Mouse (Mus musculus) frontal cortex, postnatal 36 days (tissue): ENCODE measurements around the gene Pou6f1.

Experiments used
- DNase-seq, 2 experiments: peaks; one replicate each; pipeline ENCODE4 v3.0.0; 2022; ENCODE audit warnings: low spot score in 2 of 2

Gene Pou6f1

DNA sequence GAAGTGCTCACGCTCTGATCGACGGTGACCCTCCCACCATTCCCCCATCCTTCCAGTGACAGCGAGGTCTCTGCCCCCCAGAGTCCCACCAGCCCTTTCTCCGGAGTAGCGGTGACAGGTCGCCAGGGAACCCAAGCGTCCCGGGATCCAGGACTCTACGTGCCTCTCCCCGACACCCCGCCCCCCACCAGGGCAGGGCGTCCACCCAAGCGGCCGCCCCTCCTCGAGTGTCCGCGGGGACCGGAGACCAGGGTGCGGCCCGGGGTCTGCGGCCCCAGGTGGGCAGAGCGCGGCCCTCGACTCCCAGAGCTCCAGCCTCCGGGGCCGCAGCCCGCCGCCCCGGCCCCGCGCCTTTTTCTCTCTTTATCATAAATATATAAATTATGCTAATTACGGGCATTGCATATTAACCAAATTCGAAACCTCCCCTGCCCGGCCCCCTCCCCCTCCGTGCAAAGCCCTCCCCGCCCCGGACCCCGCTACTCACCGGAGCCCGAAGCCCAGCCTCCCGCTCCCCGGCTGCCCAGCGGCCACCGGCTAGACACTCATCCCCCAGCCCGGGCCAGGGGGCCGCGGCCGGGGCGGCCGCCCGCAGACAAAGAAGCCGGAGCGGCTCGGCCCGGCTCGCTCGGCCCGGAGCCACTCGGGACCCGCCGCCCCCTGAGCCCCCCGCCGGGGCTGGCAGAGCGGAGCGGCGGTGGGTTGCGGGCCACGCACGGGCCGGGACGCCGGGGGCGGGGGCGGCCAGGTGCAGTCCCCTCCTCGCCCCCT lies at the start of gene Pou6f1:
Gene Pou6f1, minus strand, starts transcription at position 709 of the 771 bp plus-strand sequence.
- DNase-seq = peak; percentile 40 to 43

DNA sequence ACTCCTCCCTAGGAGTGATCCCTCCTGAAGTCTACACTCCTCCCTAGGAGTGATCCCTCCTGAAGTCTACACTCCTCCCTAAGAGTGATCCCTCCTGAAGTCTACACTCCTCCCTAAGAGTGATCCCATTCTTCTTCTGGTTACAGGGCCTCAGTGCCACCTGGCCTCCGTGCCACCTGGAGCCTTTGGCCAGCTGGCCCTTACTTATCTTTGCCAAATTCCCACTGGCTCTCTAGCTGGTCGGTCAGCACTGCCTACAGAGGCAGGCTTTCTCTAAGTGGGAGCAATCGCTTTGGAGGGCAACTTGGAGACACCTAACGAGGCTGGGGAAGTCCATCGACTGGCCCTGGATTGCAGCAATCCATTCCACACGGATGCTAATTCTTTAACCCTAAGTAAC lies 46.4 kb upstream of the Pou6f1 start:
- no peak for DNase-seq

DNA sequence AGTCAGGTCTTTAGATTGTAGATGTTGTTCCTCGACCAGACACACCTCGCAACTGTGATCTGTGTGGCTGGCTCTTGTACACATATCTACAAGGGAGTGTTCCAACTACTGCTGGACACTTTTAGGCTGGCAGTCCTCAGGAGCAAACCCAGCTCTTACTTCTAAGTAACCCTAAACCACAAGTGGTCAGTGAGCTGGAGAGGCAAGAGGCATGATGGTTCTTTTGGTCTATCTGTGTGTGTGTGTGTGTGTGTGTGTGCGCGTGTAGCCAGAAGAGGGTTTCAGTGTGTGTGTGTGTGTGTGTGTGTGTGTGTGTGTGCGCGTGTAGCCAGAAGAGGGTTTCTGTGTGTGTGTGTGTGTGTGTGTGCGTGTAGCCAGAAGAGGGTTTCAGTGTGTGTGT lies 42.7 kb upstream of the Pou6f1 start:
- no peak for DNase-seq

DNA sequence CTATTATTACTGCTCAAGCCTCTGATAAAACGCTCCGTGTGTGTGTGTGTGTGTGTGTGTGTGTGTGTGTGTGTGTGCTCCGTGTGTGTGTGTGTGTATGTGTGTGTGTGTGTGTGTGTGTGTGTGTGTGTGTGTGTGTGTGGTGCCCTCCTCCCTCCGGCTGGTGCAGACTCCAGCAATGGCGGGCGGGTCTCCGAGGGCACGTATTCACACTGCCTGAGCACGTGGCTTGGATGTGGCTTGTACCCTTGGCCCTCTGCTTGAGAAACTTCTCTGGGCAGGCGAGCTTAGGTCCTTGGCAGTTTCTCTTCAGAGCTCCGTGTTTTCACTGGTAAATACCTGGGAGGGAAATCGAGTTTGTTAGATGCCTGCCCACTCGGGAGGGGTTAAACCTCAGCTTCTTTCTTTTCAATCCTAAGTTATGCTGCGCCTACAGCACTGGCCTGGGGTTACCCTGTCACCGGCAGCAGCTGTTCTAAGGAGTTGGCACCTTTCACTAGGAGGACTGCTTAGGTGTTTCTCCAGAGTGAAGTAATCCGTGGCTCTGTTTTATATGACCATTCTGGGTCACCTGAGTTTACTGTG lies 41.5 kb upstream of the Pou6f1 start:
- DNase-seq = no peak

DNA sequence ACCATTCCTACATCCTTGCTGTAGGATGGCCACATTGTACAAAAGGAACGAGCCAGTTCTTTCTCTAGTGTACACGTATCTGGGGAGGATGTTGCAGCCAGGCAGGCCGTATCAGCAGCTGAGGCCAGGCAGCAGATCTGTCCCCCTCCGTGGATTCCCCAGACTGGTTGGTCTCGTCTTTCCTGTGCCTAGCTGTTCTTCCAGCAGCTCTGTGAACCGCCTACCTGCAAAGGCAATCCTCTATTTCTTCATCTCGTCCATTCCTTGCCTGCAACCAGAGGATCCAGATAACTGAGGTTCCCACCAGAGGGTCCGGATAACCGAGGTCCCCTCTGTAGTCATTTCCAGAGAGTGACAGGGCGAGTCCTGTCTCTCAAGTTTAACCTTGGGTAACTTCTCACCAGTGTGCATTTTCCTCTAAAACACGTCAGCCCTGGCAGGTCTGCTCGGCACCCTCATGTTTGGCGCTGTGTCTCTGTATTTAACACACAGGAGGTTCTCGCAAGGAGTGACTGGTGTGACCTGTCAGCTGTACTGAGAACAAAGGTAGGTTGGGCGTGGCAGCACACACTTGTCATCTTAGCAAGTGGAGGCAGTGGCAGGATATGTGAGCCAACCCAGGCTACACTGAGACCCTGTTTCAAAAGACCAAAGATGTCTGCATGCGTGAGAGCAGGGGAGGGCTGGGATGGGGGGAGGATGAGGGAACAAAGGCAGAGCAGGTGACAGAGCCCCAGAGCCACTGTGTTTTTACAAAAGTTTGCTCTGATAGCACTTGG lies 40.4 kb upstream of the Pou6f1 start:
- DNase-seq = no peak

DNA sequence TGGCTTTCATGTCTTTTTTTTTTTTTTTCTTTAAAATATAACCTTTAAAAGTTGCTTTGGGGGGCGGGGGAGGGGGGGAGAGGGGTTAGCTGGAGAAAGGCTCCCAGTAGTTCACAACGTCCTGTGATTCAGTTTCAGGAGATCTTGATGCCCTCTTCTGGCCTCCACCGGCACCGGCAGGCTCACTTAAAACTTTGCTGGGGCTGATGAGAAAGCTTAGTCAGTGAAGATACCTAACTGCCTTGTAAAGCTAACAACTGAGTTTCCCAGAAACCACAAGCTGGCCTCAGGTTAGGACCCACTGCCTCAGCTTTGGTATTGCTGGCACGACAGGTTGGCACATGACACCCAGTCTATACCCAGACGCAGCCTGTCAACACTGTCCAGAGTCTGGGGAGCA lies 37.9 kb upstream of the Pou6f1 start:
- peak in 1 of 2 experiments; percentile 32 for DNase-seq

DNA sequence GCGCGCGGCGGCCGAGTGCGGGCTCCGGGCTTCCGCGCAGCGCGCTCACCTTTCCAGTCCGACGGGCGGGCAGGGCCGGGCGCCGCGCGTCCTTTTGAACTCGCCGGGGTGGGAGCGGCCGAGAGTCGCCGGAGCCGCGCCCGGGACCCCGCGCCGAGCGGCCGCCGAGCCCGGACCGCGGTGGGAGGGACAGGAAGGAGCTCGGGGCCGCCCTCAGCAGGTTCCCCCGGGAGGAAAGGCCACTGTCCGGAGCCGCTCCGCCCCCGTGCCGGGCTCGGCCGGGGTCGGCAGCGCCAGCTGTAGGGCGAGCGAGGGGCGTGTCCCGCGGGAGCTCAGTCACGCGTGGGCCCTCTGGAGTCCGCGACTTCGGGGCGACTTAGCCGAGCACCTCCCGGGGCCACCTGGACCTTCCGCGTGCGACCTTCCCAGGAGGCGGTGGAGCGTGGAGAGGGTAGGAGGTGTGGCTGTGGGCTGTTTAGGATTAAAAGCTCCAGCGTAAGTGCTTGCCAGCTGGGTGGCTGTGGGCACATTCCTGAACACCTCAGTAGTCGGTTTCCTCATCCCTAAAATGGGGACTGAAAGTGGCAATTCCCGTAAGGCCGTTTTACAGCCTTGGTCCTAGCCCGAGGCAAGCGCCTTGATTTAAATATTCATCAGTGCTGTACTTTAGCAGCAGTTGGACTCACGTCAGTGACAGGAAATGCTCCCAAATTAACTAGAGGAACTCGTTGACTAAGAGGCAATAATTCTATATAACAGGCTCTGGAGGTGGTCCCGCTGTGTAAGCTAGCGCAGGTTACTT lies 37.1 kb upstream of the Pou6f1 start, which contains the start of gene Smagp:
Gene Smagp, minus strand, starts transcription at position 241 of the 802 bp plus-strand sequence.
- DNase-seq = no peak

DNA sequence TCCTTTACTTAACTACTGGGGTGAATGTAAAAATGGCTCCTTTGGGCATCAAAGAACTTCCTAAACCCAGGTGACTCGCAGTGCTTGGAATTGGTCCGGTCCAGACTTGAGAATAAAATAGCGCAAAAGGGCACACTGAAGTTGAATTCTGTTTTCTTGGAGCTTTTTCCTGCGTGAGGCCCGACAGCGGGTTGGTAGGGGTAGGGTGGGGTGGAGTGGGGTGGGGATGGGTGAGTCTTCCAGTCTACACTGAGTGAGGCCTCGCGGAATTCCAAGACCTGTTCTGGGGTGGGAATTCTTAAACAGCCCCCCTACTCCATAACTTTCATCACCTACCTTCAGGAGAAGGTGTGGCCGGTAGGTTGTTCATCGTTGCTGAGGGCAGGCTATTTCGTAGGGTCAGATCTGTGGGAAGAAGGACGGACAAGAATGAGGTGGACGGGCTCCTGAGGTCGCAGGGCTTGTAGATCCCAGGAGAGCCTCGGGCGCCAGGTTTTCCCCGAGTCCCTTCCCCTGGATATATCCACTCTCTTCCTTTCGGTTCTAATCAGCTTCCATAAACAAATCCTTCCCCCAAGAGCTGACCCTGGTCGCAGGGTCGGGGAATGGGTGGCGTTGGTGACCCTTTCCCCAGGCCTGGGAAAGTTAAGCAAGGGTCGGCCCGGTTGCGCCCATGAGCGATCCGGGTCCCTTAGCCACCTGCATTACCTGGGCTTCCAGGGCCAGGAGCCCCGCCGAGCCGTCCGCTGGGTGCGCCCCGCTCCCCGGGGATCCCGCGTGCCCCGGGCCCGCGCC lies 36.3 kb upstream of the Pou6f1 start:
- DNase-seq = no peak

DNA sequence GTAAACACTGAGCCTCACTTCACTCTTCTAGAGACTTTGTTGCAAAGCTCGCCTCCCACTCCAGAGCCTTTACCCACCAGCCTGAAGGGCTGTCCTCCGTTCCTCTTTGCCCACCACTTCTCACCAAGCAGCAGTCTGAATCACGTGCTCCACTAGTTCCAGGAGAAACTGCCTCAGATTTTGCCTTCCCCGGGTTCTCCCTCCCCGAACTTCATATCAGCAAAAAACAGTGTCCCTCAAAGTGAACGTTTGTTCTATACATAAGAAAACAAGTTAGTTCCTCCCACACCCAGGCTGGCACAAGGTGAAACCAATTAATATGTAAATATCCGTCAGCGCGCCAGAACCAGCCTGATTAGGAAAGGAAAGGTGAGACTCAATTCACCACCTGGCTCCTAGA lies 35.5 kb upstream of the Pou6f1 start:
- no peak for DNase-seq

DNA sequence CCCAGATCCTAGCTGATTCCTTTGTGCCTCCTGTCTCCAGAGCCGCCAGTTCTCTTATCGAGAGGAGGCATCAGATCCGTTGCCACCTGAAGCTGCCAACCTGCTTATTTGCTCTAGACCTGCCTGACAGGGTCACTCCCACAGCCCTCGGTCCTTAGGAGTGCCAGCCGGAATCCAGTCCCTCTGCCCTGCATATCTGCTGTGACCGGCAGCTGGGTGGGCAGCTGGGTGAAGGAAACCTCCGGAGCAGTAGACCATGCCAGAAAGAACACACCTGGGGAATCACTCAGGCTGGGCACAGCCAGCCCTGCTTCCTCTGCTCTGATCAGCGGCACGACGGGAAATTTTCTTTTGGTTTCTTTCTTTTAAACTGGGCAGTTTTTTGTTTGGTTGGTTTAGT lies 33.6 kb upstream of the Pou6f1 start:
- no peak for DNase-seq

DNA sequence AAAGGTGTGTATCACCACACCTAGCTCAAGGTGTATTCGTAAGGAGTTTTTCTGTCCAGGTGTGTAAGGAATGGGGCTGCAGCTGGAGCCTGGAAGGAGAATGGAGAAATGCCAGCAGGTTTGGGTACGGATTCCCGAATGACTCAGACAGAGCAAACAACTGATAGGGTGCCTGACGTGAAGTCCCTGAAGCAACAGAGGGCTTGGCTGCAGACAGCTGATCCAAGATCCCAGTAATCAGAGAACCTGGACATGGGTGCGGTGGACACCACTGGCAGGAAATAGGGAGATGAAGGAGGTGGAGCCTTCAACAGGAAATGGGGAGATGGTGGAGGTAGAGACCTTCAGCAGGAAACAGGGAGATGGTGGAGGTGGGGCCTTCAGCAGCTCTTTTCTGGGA lies 32.5 kb upstream of the Pou6f1 start:
- DNase-seq = no peak

DNA sequence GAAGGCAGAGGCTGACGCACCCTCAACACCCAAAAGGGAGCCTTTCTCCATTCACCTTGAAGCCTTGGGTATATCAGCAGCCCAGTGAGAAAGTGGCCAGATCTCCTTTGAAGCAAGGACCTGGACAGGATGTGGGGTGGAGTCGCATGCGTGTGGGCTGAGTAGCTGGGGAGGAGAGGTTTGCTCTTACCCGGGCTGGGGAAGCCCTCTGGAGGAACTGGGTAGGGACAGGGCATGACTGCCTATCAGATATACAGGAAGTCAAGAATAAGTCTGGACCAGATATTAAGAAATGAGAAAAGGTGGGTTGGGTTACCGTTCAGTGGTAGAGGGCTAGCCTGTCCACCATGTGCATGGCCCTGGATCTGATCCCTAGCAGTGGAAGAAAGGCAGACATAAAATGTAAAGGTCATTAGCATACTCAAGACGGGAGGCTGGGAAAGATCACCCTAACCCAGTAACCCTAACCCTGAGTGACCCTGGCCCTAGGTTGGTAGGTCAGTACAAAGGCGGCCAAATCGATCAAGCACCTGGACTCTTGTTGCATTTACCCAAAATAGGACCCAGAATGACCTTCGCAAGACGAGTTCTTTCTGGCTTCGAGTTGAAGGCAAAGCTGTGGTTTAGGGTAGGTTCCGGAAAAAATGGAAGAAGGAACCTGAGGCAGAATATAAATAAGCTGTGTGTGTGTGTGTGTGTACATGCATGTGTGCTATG lies 31.8 kb upstream of the Pou6f1 start:
- no peak for DNase-seq

DNA sequence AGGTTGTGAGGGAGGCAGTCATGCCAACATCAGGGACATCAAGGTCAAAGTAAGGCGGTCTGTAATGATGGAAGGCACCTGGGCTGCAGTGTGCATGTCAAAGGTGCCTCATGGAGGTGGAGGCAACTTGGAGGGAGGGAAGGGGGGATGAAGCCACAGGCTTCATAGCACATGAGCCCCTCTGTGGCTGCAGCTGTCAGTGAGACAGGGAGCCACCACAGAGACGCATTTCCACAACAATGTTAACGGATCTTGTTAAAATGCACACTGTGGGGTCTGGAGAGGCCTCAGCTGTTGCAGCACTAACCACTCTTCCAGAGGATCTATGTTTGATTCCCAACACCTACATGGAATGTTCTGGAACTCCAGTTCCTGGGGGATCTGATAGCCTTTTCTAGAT lies 30.3 kb upstream of the Pou6f1 start:
- no peak for DNase-seq

DNA sequence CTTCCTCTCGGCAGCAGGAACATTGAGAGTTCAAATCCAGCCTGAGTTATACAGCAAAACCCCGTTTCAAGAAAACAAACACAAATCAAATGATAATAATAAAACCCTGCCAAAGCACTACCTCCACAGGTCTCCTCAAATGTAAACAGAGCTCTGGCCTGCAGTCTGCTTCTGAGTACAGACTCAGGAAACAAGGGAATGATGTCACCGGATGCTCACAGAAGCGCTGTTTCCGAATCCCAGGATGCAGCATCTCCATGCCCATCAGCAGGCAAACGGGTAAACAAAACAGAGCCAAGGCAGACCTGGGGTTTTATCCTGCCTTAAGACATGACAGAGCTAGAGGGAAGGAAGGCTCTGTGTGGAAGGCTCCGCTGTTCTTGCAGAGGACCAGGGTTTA lies 29.0 kb upstream of the Pou6f1 start:
- no peak for DNase-seq

DNA sequence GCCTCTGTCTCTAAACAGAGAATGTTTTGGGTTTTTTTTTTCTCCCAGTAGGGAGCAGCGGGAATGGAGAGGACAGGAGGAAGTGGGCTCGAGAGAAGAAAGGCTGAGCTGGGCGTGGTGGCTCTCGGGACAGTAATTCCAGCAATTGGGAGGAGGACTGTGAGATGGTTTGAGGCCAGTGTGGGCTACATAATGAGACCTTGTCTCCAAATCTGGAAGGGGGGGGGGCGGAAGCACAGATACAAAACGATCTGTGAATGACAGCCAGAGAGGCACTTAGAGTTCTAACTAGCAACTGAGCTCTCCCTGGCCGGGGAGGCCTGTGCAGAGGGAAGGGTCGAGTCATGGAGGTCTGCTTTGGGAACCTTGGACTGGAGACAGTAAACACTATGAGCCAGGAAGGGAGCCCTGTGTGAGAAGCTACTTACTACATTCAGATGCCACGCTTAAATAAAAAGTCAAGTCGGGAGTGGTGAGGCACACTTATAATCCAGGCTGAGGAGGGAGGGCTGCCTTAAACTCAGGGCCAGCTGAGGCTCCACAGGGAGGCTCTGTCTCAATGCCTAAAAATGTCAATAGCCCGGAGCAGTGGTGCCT lies 28.1 kb upstream of the Pou6f1 start:
- DNase-seq = no peak

DNA sequence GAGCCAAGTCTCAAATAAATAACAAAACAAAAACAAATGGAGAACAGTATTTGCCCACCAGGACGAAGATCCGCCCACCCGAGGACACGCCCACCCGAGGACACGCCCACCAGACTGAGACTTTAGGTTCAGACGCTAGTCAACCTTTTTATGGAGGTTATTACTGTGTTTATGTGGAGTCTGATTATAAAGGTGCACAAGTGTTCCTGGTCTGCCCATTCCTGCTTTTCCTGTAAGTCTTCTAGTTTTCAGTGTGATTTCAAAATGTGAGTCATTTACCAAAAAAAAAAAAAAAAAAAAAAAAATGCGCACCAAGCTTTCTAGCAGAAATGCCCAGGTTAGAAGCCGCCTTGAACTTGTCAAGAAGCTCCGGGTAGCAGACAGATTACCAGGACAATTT lies 27.5 kb upstream of the Pou6f1 start:
- no peak for DNase-seq

DNA sequence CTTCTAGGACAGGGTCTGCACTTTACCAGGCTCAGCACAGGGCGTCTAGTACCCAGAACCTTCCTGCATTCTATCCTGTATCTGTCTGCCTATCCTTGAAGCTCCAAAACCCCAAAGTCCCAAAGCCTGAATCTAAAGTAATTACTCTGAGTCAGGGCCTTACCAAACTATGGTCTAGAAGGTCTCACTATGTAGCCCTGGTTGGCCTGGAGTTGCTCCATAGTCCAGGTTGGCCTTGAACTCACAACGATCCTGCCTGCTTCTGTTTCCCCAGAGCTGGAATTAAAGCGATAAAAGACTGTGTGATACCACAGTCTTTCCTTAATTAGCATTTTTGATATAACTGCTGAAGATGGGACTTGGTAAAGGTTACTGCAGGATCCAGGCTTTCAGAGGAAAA lies 24.7 kb upstream of the Pou6f1 start:
- no peak for DNase-seq

DNA sequence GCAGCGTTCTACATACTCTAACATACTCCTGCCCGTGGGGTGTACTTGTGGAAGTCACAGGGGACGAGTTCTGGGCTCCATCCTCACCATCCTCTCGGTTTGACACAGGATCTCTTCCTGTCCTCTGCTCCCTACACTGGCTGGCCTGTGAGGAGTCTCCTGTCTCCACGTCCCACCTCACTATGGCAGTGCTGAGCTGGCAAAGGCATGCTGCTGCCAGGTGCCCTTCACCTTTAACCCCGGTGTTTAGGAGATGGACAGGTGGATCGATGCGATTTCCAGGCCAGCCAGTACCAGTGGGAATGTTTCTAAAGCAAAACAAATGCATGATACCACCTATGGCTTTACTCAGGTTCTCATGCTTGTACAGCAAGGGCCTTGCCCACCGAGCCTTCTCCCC lies 24.0 kb upstream of the Pou6f1 start:
- DNase-seq = no peak

DNA sequence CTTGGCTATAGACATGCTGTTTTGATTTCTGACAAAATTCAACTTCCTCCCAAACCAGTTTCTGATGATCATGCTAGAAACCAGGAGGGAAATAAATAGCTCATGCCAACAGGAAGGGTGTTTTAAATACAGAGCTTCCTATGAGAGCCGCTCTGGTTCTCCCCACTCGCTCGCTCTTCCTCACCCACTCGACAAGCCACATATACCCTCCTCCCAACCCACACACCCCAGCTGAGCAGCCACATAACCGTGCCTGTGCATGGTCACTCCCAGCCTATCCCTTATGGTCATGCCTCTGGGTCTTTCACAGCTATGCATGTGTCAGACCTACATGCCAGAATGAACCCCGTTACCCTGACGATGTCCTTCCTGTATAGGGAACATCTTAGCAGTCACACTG lies 22.4 kb upstream of the Pou6f1 start:
- peak; percentile 54 to 62 for DNase-seq

DNA sequence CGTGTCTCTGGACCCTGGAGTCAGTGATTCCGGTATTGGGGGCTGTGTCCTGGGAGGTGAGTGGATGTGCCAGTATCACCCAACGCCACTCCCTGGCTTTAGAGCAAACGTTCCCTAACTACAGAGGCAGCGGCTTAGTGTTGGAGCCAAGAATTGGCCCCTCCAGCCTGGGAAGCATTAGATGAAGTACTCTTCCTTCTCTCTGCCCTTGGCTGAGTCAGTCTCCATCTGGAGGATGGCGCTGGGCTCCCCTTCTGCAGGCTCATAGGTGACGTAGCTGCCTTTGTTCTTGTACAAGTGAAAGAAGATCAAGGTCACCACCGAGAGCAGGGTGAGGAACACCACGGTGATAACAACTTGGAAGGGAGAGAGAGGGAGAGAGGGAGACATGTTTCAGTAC lies 21.9 kb upstream of the Pou6f1 start:
- peak in 1 of 2 experiments; percentile 23 for DNase-seq
